Mouse (Mus musculus) kidney, postnatal 25 days (tissue): ENCODE data around the gene Togaram1.
A peak's percentile ranks its signal among the peaks of the same experiment; 100 is the strongest.

Experiments used
- DNase-seq, 2 experiments: peaks; one replicate each; pipeline ENCODE4 v3.0.0; 2021; ENCODE audit warnings: mixed read lengths in 2 of 2

Gene Togaram1

DNA sequence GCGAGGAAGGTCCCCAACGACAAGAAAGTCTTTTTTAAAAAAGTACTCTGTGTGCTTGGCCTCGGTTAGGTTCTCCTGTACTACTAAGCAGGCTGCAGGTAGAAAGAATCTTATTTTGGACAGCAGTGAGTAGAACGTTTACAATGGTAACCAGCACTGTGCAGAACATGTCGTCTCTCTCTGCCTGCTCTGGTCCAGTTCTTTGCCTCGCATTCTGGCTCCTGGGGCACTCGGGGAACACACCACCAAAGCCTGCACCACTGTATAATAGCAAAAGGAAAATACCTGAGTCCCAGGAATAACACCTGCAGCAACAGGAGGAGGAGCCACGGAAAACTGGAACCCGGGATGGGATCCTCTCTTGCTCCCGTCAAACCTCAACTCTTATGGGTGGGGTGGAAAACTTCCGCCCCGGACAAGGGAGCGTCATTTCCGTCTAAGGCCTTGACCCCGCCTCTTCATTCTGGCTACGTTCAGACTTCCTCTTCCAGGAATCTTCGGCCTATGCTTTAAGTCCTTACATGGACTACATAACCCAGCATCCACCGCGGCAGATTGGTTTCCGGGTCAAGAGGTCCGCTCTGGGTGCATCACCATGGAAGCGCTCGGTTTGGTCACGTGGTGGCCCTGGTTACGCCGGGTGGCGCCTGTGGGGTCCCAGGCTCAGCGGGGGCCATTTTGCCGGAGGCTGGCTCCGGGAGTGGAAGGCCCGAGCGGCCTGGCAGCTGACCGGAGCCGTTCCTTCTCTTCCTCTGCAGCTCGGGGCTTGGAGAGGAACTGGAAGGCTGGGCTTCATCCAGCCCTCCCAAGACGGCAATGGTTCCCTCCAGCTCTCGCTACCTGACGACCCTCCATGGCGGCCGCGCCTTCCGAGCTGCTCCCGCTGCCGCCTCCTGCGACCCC, at the start of gene Togaram1, which contains the start of gene Klhl28:
Gene Togaram1, plus strand, starts transcription at position 681 of the 903 bp plus-strand sequence.
Gene Klhl28, minus strand, starts transcription at position 411 of the 903 bp plus-strand sequence.
- DNase-seq: peak; percentile 99 to 100

DNA sequence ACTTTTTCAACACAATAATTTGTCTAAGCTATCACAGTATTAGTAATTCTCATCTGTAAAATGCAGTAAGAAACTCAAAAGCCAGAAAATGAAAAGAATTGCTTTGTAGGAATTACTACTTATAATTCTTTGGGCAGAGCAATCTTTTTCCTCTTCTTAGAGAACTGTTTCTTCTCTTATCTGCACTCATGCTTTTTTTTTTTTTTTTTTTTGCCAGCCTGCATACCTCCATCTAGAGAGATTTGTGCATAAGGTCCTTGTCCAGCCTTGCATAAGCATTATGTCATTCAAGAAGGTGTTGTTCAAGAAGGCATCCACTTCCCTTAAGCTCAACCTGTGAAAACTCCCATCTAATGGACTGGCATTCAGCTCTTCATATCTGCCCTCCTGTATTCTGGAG, 48.9 kb upstream of the Togaram1 start:
- no peak for DNase-seq

GRCm38 (mm10) chr12:64917578-64918471, 47.8 kb upstream of the Togaram1 start, which contains the start of gene Gm527:
Gene Gm527, plus strand, starts transcription at chr12:64917906.
- peak; percentile 98 for DNase-seq

- DNase-seq: peak in 1 of 2 experiments; percentile 65
Measured at GRCm38 (mm10) chr12:64937493-64937892, 28.1 kb upstream of the Togaram1 start.

- DNase-seq: no peak
Measured at GRCm38 (mm10) chr12:64964560-64964959, 1.0 kb upstream of the Togaram1 start.

DNA sequence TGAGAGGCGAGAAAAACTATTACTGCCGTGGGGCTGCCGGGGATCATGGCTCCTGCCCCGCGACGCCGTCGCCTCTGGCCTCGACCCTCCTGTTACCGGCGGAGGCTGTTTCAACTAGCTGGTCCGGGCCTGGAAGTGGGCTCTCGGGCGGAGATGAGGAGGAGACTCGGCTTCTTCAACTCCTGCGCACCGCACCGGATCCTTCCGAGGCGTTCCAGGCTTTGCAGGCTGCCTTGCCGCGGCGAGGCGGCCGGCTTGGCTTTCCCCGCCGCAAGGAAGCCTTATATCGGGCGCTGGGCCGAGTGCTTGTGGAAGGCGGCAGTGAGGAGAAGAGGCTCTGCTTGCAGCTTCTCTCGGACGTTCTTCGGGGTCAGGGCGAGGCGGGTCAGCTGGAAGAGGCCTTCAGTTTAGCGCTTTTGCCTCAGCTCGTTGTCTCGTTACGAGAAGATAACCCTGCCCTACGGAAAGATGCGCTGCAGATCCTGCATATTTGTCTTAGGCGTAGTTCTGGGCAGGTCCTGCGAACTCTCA, 562 bp downstream of the Togaram1 start:
- DNase-seq: peak; percentile 48 to 63

- no peak for DNase-seq
Measured at GRCm38 (mm10) chr12:64966652-64967435, 1.2 kb downstream of the Togaram1 start.

- peak; percentile 32 to 52 for DNase-seq
Measured at GRCm38 (mm10) chr12:64967470-64967869, 1.9 kb downstream of the Togaram1 start.

GRCm38 (mm10) chr12:64968067-64968466, 2.5 kb downstream of the Togaram1 start:
- DNase-seq: no peak

DNA sequence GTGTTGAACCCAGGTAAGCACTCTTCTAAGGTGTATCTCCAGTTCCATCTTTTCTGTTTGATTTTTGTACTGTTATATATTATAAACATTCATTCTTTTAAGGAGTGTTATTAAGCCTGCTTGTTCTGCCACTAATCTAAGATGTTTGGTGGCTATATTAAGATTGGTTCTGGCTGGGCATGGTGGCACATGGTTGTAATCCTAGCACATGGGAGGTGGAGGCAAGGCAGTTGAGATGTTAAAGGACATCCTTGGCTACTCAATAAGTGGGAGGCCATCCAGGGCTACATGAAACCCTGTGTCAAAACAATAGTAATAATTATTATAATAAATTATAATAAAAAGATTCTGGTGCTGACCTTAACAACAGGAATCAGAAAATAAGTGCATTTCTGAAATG, 5.8 kb downstream of the Togaram1 start:
- no peak for DNase-seq

GRCm38 (mm10) chr12:64972063-64972462, 6.5 kb downstream of the Togaram1 start:
- no peak for DNase-seq

GRCm38 (mm10) chr12:64975558-64975957, 10.0 kb downstream of the Togaram1 start:
- DNase-seq: no peak

- no peak for DNase-seq
Measured at GRCm38 (mm10) chr12:64976191-64976590, 10.6 kb downstream of the Togaram1 start.

- no peak for DNase-seq
Measured at GRCm38 (mm10) chr12:64977518-64977917, 11.9 kb downstream of the Togaram1 start.

- no peak for DNase-seq
Measured at GRCm38 (mm10) chr12:65007725-65008124, 42.1 kb downstream of the Togaram1 start.

DNA sequence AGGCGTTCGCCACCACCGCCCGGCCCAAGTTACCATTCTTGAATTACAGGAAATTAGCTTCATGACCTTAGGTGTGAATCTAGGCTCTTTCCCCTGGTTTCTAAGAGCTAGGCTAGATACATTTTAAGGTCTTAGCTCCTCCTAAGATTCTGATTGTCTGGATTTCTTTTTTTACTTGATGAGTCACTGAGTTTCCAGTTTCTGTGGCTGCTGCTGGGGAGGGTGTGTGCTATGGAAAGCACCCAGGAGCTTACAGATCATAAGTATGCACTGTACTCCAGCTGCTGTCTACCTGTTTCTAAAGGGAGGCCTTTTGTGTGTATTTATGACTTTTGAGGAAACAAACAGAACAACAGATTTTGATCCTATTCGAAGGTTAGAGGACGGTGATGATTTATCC, 57.2 kb downstream of the Togaram1 start:
- DNase-seq: no peak

- no peak for DNase-seq
Measured at GRCm38 (mm10) chr12:65035839-65036189, 70.2 kb downstream of the Togaram1 start.

- peak; percentile 94 to 95 for DNase-seq
Measured at GRCm38 (mm10) chr12:65036190-65036870, 70.7 kb downstream of the Togaram1 start, which contains the start of gene Prpf39. Gene Prpf39, plus strand, starts transcription at chr12:65036333.

DNA sequence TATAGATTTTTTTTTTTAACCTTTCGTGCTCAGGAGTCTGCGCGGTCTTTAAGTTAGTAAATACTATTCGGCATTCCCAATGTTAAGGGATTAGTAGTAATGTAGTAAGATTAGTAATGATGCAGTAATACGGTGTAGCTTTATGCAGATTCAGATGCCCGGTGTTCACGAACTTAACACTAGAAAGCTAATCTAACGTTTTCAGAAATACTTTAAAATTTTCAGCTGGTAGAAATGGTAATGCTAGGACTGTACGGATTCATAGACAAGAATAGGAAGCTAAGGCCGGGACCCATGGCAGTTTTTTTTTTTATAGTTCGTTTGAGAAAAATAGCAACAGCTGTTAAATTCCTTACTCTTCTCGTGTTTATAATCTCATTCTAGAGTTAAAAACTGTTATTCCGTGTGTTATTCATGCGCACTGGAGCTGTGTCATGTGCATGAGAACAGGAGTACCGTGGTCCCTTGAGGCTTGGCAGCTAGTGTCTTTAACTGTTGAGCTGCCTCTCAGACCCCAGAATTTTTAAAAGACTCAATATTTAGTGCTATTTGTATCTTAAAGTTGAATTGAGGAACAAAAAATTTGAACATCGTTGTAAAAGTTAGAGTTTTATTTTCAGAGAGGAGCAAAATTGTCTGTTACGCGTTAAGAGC, 71.4 kb downstream of the Togaram1 start:
- DNase-seq: no peak

DNA sequence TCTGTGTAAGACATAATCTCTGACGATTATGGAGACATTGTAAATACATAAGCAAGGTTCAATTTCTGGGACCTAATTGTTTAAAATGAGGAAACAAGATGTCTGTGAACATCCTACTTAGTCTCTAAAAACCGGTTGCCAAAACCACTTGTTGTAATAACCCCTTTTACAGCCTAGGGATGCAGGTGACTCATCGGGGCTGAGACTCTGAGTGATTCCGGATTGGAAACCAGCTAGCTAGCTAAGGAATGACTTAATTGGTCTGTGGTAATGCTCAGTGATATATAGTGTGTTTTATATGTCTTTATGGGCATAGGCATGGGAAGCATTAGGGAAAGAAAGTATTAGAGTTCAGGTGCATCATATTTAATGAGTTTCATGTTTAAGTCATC, 71.9 kb downstream of the Togaram1 start:
- no peak for DNase-seq

GRCm38 (mm10) chr12:65048799-65049198, 83.2 kb downstream of the Togaram1 start:
- no peak for DNase-seq
